Mouse (Mus musculus) cortical plate, adult 2 months (tissue): ENCODE results near the gene Gria1. TPM values are rescaled to one million over a fixed set of nuclear protein-coding genes. Genes with fewer than 3 reads are reported as not detected.

Experiments
- H3K27ac ChIP-seq: fragments of 200-500 bp; 2 replicates; pipeline ENCODE4 v1.5.1; 2012; ENCODE audit warnings: low read length, control low read depth, inconsistent platforms; ENCODE audit not compliant: insufficient read depth
- H3K4me1 ChIP-seq: fragments of 200-500 bp; 2 replicates; pipeline ENCODE4 v1.6.1; 2011; ENCODE audit warnings: low read length; ENCODE audit not compliant: control insufficient read depth, insufficient read depth
- H3K4me3 ChIP-seq: fragments of 200-500 bp; 2 replicates; pipeline ENCODE4 v1.5.1; 2011; ENCODE audit warnings: mild to moderate bottlenecking, low read length, control low read depth; ENCODE audit not compliant: insufficient read depth
- CTCF ChIP-seq: fragments of 200-500 bp; IDR thresholded peaks from 2 replicates; pipeline ENCODE4 v1.5.1; 2011; ENCODE audit warnings: mild to moderate bottlenecking, control low read depth, low read length; ENCODE audit not compliant: insufficient read depth; ENCODE audit errors: extremely low read depth
- POLR2A ChIP-seq: fragments of 200-500 bp; IDR thresholded peaks from 2 replicates; pipeline ENCODE4 v1.6.1; 2011; ENCODE audit warnings: mild to moderate bottlenecking, low read length, control low read depth; ENCODE audit not compliant: insufficient read depth; ENCODE audit errors: extremely low read depth
- polyA plus RNA-seq: library from polyadenylated mRNA; depleted of rRNA; stranded (reverse); fragments of >200 nt; gene quantifications from 2 replicates; pipeline ENCODE4 v1.2.3, GENCODE M21; 2012

Gene Gria1
- polyA plus RNA-seq, 1 experiment = 100.0 TPM

- Histone ChIP-seq H3K27ac (no peak overlapping the region), H3K4me1 (peaks cover 10% of the 10 kb centered on the region), H3K4me3 (no peak overlapping the region)
- TF ChIP-seq POLR2A (no peak), CTCF (no peak)
Observed at GRCm38 (mm10) chr11:57159412-57159811, 148.2 kb downstream of the Gria1 start.

DNA sequence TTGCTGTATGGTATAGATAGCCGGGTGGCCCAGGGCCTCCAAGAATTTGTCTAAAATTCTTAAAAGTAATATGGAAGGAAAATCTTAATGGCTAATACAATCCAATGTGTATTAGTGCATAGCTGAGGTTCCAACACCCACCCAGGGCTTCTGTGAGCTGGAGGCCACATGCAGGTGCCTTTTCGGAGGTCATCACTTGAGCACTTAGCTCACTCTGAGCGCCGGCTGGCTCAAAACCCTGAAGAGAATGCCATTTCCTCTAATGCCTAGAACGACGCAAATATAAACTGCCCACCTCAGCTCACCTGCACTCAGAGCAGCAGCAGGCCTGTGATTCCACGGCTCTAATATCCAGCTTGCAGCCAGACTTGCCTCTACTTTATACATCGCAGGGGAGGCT lies 148.9 kb downstream of the Gria1 start:
- no peak overlapping the region for H3K4me3 ChIP-seq
- H3K4me1 ChIP-seq = peaks cover 5% of the 10 kb centered on the region
- H3K27ac ChIP-seq = no peak overlapping the region
- TF ChIP-seq CTCF (no peak), POLR2A (no peak)

DNA sequence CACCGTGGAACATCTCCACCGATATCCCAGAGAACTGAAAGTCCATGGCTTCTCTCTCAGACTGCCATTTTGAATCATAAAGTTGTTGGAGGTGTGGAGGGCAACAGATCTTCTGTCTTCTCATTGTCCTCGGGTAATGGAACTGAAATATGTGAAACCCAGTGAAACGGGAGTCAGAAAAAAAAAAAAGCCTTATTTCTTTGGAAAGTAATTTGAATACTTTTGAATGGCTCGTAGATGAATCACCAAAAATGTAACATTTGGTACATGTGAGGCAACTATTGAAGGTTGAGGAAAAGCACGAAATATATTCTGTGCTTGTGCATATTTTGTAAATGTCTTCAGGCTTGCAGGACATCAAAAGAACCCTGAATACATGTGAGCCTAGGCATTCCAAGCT lies 151.7 kb downstream of the Gria1 start:
- H3K4me1 ChIP-seq = peaks cover 7% of the 10 kb centered on the region
- H3K27ac ChIP-seq = no peak overlapping the region
- H3K4me3 ChIP-seq = no peak overlapping the region
- TF ChIP-seq POLR2A (no peak), CTCF (no peak)

- Histone ChIP-seq H3K4me1 (peaks cover 5% of the 10 kb centered on the region), H3K27ac (no peak overlapping the region), H3K4me3 (no peak overlapping the region)
- TF ChIP-seq CTCF = no peak
- TF ChIP-seq POLR2A = no peak
Observed at GRCm38 (mm10) chr11:57170058-57170457, 158.9 kb downstream of the Gria1 start.

DNA sequence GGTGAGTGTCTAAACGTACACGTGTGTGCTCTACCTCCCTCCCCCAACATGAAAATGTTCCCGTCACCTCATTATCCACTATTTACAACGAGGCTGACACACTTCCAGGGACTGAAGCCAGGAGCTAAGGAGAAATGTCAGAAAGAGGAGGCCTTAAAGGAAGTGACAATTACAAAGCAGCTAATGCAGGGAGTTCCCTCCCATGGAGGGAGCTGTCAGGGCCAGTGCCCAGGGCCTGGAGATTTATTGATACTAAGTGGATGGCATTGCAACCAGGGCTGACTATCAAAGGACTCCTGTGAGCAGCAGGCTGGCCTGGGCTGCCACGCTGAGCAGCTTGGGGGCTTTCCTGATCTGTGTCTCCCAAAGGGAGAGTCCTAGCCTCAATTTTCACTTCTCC lies 163.0 kb downstream of the Gria1 start:
- H3K4me3 ChIP-seq = no peak overlapping the region
- TF ChIP-seq POLR2A = no peak
- TF ChIP-seq CTCF = no peak
- no peak overlapping the region for H3K27ac ChIP-seq
- H3K4me1 ChIP-seq = peaks cover 5% of the 10 kb centered on the region; the same call in 1 of the 2 replicates

DNA sequence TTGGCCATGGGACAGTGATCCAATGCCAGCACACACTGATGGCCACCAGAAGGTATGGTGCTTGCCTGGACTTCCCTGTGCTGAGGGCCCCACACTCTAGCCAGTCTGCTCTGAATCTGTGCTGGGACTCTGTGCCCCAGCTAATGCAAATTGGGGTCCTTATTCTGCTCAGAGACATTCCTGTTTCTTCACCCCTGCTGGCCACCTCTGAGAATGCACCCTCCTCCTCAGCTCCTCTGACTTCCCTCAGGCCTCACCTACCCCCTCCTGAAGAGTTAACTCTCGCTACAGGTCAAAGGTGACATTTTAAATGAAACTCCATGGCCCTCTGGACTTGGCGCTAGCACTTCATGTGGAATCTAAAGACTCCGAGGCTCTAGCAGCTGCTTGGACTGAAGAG lies 165.4 kb downstream of the Gria1 start:
- peaks cover 5% of the 10 kb centered on the region; the same call in 1 of the 2 replicates for H3K4me1 ChIP-seq
- peak; percentile 8; the same call in 1 of the 2 replicates for TF ChIP-seq CTCF
- no peak for TF ChIP-seq POLR2A
- H3K27ac ChIP-seq = no peak overlapping the region

DNA sequence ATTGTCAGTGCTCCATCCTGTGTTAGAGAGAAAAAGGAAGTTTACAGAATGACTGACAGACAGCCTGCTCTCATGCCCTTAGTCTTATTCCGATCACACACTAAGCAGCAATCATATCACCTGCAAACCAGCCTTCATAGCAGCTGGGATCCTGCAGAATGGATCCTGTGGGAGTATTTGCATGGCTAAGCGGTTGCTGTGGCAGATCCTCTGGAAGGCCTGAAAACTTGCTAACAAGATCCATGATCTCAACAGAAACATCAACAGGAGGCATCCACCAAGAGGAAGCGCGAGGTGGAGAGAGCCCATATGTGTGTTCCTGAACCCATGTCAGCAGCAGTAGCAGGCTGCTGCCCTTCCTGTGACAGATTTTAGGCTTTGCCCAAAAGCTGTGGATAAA lies 173.0 kb downstream of the Gria1 start:
- H3K4me1 ChIP-seq = no peaks in the 10 kb centered on the region; the same call in 1 of the 2 replicates
- no peak for TF ChIP-seq CTCF
- TF ChIP-seq POLR2A = no peak
- no peak overlapping the region for H3K27ac ChIP-seq
- no peak overlapping the region for H3K4me3 ChIP-seq

More for the DNA sequence above, 165.4 kb downstream of the Gria1 start:
- H3K4me3 ChIP-seq = no peak overlapping the region

DNA sequence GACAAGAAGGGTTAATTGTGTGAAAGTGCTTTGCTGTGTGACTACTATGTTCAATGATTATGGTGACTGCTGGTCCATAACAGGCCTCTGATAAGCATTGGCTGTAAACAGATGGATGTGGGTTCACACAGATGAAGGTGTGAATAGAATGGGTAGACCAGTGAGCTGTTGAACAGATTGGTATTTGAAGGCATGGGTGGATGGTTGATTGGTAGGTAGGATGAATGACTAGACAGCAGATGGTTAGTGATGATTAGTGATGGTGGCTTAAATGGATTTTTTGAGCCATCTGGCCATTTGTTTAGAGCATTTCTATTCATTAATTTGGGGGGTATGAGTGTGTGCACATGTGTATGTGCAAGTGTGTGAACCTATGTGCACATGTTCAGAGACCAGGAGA lies 173.9 kb downstream of the Gria1 start:
- H3K4me1 ChIP-seq = no peaks in the 10 kb centered on the region; the same call in 1 of the 2 replicates
- H3K4me3 ChIP-seq = no peak overlapping the region
- TF ChIP-seq CTCF = no peak
- TF ChIP-seq POLR2A = no peak
- H3K27ac ChIP-seq = no peak overlapping the region

DNA sequence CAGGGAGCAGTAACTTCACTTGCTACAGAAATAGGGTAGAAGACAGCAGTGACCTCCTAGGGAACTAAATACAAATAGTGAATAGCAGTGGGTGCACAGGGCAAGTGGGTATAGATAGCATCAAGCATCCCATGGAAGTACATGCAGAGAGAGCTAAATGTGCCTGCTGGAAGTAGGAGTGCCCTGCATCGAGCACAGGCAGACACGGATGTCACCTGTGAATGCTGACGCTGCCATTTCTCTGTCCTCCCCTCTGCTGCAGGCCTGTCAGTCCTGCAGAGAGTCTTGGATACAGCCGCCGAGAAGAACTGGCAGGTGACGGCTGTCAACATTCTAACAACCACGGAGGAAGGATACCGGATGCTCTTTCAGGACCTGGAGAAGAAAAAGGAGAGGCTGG lies 178.2 kb downstream of the Gria1 start:
- TF ChIP-seq CTCF = no peak
- no peak for TF ChIP-seq POLR2A
- H3K4me1 ChIP-seq = no peaks in the 10 kb centered on the region; the same call in 1 of the 2 replicates
- no peak overlapping the region for H3K27ac ChIP-seq
- H3K4me3 ChIP-seq = no peak overlapping the region

GRCm38 (mm10) chr11:57194746-57195145 lies 183.6 kb downstream of the Gria1 start:
- peak overlapping the region; percentile 64; the same call in 1 of the 2 replicates for H3K27ac ChIP-seq
- H3K4me3 ChIP-seq = no peak overlapping the region
- TF ChIP-seq CTCF (no peak), POLR2A (no peak)
- peaks cover 3% of the 10 kb centered on the region for H3K4me1 ChIP-seq
